Mouse (Mus musculus) testis, postnatal 10 days (tissue): Measurements from ENCODE around the gene Grid1.

Experiments
- DNase-seq: peaks from one replicate; pipeline ENCODE4 v3.0.0; 2021; ENCODE audit warnings: low spot score

The Grid1 gene

GRCm38 (mm10) chr14:35219021-35219420, 399.1 kb downstream of the Grid1 start:
- no peak for DNase-seq

- no peak for DNase-seq
These were observed 402.3 kb downstream of the Grid1 start for GRCm38 (mm10) chr14:35222196-35222595.

- DNase-seq, result no peak
These were observed 407.7 kb downstream of the Grid1 start for GRCm38 (mm10) chr14:35227581-35227980.

- DNase-seq, result no peak
These were observed 411.5 kb downstream of the Grid1 start for GRCm38 (mm10) chr14:35231384-35231783.

- no peak for DNase-seq
These were observed 423.0 kb downstream of the Grid1 start for GRCm38 (mm10) chr14:35242882-35243281.

- DNase-seq, result no peak
These were observed 425.1 kb downstream of the Grid1 start for GRCm38 (mm10) chr14:35244776-35245548.

- no peak for DNase-seq
These were observed 430.5 kb downstream of the Grid1 start for GRCm38 (mm10) chr14:35250412-35250811.

- DNase-seq, result no peak
These were observed 434.6 kb downstream of the Grid1 start for GRCm38 (mm10) chr14:35254477-35254876.

- DNase-seq, result no peak
These were observed 450.4 kb downstream of the Grid1 start for GRCm38 (mm10) chr14:35270260-35270659.

GRCm38 (mm10) chr14:35309201-35309600, 489.3 kb downstream of the Grid1 start:
- no peak for DNase-seq

GRCm38 (mm10) chr14:35313380-35314299, 493.7 kb downstream of the Grid1 start:
- no peak for DNase-seq

- DNase-seq, result peak; percentile 61
These were observed 506.4 kb downstream of the Grid1 start for GRCm38 (mm10) chr14:35326306-35326705.

- DNase-seq, result no peak
These were observed 516.7 kb downstream of the Grid1 start for GRCm38 (mm10) chr14:35336561-35336960.

- no peak for DNase-seq
These were observed 536.1 kb downstream of the Grid1 start for GRCm38 (mm10) chr14:35356011-35356410.

- no peak for DNase-seq
These were observed 536.7 kb downstream of the Grid1 start for GRCm38 (mm10) chr14:35356480-35357085.

GRCm38 (mm10) chr14:35358136-35358821, 538.4 kb downstream of the Grid1 start:
- peak; percentile 54 for DNase-seq

- DNase-seq, result no peak
These were observed 545.5 kb downstream of the Grid1 start for GRCm38 (mm10) chr14:35365177-35365944.

GRCm38 (mm10) chr14:35374374-35374773, 554.5 kb downstream of the Grid1 start:
- no peak for DNase-seq

GRCm38 (mm10) chr14:35393591-35393990, 573.7 kb downstream of the Grid1 start:
- no peak for DNase-seq

- no peak for DNase-seq
These were observed 584.5 kb downstream of the Grid1 start for GRCm38 (mm10) chr14:35404249-35404908.

- DNase-seq, result no peak
These were observed 610.4 kb downstream of the Grid1 start for GRCm38 (mm10) chr14:35430259-35430658.
